Mouse (Mus musculus) heart, adult 8-10 months (tissue): ENCODE measurements around the gene Cby3. TPM values are rescaled to one million over a fixed set of nuclear protein-coding genes. Genes with fewer than 3 reads are reported as not detected.

Experiments used
- DNase-seq: peaks from one replicate; pipeline ENCODE4 v3.0.0; 2022; ENCODE audit warnings: low spot score
- microRNA-seq: library from miRNA; unstranded; fragments of <30 nt; microRNA quantifications from one replicate; pipeline ENCODE4 v1.2.0, GENCODE M21; 2022
- total RNA-seq, 4 experiments: library from RNA; stranded (reverse); gene quantifications; 2 replicates each; pipeline ENCODE4 v1.2.4; 2022

Gene Cby3
- total RNA-seq, 4 experiments from 2014 or later: not detected

DNA sequence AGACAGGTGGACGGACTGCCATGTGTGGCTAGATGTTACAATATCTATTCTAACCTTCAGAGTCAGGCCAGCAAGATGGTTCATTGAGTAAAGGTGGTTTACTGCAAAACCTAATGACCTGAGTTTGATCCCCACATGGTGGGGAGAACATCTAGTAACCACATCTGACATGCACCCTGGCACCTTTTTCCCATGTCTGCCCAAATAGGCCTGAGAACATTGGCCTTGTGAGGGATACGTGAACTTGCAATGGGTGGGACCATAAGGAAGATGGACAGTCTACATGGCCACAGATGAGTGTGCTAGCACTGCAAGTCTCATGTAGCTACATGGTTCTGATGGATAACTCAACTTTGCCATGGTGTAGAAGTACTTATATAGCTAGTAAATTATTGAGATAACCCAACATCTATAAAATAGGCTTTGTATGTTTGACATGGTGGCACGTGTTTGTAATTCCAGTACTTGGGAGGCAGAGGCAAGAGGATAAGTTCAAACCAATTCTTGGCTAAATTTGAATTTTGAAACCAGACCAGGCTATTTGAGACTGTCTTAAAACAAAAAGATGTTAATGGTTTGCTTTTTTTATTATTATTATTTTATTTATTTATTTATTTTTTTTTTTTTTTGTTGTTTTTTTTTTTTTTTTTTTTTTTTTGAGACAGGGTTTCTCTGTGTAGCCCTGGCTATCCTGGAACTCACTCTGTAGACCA is 34.1 kb downstream of the Cby3 start:
- DNase-seq: no peak

DNA sequence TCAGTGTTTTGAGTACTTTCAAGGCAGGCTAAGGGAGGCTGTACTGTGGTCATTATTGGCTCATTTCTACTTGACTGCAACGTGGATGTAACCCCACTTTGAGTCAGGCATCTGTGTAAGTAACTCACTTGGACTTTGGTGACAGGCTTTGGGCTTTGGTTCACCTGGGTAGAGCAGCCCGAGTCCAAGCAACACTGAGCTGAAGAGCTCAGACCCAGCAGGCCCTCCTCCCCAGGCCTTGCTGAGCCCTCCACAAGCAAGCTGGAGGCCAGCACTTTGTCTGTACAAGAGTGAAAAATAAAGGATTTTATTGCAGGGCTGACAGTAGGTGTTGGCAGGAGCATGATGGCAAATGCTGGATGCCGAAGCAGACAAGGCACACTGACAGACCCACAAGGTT is 34.7 kb downstream of the Cby3 start:
- no peak for DNase-seq

DNA sequence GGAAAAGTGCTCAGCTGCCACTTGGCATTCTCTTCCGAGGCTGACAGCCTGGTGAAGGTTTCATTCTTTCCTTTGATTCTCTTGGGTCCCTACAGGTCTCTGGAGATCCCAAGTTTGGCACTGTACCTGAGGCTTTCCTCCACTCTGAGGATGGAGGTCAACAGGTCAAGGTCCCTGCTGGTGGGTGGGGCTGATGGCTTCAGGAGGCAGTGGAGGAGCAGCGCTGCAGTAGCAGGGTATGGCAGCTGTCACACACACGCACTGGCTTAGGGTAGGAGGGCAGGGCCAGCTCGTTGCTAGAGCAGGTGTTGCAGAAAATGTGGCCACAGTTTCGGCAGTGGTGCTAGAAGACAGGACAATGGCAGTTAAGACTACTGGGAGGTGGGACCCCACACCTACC is 35.4 kb downstream of the Cby3 start:
- DNase-seq: no peak

DNA sequence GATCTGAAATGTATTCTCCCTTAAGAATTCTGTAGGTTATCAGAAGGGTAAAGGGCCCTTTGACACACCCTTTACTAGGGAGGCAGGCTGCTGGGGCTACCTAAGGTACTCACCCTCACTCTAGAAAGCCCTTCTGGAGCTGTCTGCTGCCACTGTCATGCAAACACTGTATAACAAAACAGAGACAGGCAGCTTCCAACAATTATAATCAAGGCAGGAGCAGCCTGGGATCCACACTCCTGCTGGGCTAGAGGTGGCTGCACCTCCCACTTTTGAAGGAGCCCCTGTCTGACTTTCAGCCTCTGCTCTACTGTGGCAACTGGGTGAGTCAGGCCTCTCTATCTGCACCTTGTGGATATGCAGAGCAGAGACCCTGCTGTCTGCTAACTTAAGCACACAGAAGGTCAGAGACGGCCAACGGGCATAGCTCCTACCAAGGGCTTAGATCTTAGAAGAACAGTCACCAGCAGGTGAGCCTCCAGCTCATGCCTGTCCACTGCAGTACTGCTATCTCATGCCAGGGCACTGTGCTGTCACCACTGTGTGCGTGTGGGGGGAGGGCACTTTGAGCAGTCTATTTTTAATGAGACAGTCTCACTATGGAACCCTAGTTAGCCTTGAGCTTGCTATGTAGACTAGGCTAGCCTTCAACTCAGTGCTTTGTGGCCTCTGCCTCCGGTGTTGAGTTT is 37.2 kb downstream of the Cby3 start:
- DNase-seq: no peak

DNA sequence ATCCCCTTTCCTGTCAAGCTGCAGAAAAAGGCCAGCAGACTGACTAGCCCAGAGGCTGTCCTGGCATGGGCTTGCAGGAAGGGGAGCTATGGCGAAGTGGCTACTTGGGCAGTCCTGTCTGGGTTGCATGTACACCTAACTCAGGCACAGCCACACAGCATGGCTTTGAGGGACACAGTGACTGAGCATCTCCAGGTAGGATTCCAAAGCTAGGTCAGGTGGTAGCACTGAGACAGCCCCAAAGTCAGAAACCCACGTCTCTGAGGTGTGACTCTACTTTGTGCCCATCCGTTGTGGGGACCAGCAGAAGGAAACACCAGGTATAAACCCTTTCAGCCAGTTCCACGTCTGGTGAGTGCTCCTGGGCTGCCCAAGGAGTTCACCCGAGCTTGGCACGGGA is 39.0 kb downstream of the Cby3 start:
- DNase-seq: no peak

DNA sequence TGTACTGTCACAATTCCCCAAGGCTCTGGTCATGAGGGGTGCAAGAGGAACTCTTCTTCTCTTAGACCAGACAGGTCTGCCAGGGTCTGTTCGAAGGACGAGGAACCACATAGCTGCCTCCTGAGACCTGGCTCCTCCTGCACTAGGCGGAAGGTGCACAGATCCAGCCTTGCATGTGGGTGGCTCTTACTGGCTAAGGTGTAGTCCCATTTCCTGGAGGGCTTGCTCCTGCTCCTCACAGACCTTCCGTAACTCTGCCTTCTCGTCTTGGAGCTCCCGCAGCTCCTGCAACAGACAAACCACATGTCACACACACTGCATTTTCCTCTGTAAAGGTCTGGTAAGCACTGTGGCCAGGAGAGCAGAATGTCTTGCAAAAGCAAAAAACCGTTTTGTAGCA is 40.5 kb downstream of the Cby3 start:
- no peak for DNase-seq

DNA sequence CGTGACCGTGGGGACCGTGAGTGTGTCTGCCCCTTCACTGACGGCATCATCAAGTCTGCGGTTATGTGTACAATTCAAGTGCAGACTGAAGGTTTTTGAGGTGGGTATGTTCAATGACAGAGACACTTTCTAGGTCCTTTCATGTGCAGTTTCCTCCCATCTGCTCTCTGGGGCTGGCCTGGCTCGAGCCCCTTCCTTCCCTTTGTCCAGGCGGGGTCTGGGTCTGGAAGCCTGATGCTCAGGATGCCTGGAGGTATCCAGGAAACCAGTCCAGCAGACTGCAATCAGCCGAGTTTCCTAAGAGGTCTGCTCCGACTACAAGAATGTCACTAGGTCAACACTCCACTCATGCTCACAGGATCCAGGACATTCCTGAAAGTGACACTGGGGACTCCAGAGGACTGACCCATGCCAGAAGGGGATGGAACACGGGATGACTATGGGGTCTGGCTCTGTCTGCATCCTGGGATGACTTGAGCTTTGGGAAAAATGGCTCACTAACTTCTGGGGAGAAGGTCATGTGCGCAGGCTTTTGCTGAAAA is 42.6 kb downstream of the Cby3 start:
- no peak for DNase-seq

DNA sequence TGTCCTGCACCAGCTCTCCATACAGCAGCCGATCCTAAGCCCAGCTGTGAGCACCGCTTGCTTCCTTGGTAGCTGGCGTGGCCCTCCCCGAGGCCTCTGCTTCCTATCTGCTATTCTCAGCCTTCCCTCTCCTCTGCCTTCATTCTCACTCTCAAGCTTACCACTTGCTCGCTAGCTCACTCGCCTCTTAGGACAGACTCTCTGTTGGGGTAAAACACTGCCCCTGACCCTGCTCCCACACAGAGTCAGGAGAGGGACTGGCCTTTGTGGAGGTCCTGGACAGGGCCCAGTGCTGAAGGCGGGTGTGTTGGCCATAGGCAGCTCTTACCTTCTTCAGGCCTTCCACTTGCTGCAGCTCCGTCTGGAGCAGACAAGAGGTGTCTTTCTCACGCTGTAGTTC is 43.1 kb downstream of the Cby3 start:
- no peak for DNase-seq

DNA sequence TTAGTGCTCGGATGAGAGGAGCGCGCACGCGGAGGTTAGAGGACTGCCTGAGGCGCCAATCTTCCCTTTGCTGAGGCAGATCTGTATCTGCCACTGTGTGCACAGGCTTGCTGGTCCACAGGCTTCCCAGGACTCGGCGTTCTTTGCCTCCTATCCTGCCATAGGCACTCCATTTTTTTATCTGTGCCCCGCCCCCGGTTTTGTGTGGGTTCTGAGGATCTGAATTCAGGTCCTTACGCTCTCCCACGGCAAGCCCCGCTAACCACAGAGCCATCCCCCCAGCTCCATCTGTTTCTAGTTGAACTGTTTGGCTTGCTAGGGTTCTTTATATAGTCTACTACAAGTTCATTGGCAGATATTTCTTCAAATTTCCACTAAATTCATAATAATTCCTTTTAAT is 44.5 kb downstream of the Cby3 start:
- DNase-seq: no peak

DNA sequence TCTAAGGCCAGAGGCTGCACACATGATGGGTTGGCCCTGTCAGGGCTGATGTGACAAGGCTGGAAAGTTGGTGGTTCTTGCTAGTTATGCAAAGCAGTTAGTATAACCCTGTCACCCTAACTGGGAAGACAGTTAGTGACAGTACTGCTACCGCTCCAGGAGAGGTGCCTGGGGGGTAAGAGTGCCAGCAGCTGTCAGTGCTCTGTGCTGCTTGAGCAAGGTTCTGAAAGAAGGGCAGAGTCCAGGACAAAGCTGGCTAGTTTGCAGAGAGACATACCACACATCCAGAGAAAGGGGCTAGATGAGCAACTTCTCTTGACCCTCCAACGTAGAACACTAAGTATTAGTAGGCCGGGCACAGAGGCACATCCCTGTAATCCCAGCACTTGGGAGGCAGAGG is 48.2 kb downstream of the Cby3 start:
- no peak for DNase-seq

DNA sequence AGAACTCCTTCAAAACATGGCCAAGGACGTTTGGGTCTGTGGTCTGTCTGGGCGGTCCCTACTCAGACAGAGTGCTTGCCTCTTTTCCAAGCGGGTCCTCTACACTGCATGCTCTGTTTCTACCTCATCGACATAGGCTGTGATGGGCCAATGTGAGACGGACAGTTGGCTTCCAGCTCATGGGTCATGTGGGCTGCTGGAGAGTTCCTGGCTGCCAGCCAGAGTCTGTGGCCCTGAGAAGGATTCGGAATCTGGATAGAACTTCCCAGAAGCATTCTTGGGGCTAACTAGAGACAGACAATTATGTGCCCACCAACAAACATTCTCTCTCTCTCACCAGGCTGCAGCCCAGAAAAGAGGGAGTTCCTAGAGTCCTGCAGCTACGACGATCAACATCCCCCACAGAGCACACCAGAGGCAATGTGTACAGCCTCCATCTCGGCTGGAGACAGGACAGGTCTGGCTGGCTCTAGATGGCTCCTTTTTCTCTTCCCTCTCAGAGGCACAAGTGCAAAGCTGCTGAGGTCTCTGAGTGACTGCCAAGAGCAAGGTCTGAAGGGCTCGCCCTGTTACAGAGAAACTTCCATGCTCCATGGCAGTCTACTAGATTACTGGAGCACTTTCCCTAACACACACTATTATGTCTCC is 49.2 kb downstream of the Cby3 start:
- DNase-seq: no peak

DNA sequence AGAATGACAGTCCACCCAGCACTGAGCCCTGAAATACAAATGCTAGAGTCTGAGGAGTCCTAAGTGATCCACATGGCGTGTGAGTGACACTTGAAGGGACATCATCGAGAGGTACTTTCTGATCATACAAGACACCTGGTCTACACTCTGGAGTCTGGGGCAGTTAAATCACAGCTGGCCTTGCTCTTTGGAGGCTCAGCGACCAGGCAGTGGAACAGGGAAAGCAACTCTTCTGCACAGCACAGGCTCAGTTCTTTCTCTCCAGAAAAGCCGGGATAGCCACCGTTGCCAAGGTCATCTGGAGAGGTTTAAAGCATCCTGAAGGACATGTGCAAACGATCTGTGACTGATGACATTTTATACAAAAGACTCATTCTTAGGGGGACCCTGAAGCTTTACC is 53.0 kb downstream of the Cby3 start:
- no peak for DNase-seq

Small RNA genes within 50 kb of the gene (microRNA-seq; reads per million reads assigned to microRNA genes)
- gene Mir804: not detected

Other genes starting within 250 kb of the Cby3 start
- 10 to 100 TPM; 45.9 to 47.4 (median 46.5) TPM for gene Tbc1d9b, start 223.1 kb upstream of the Cby3 start, total RNA-seq
- 1 to 10 TPM; 1.6 to 3.5 (median 2.7) TPM for gene Mrnip, start 180.0 kb upstream of the Cby3 start, total RNA-seq
- gene Sqstm1, start 143.6 kb upstream of the Cby3 start, total RNA-seq: 100 to 1,000 TPM; 431 to 551 (median 475) TPM
- gene Mgat4b, start 143.6 kb upstream of the Cby3 start, total RNA-seq: 10 to 100 TPM; 68.4 to 90.0 (median 76.3) TPM
- 10 to 100 TPM in 1 of 4 experiments, 1 to 10 TPM in 3; 4.7 to 11.8 (median 6.6) TPM for gene Ltc4s, start 115.8 kb upstream of the Cby3 start, total RNA-seq
- 10 to 100 TPM in 1 of 4 experiments, 1 to 10 TPM in 3; 9.0 to 11.0 (median 9.4) TPM for gene Maml1, start 62.2 kb upstream of the Cby3 start, total RNA-seq
- 100 to 1,000 TPM; 331 to 378 (median 360) TPM for gene Canx, start 28.8 kb upstream of the Cby3 start, total RNA-seq
- 100 to 1,000 TPM in 2 of 4 experiments, 10 to 100 TPM in 2; 90.8 to 111 (median 97.3) TPM for gene Hnrnph1, start 22.5 kb downstream of the Cby3 start, total RNA-seq
- 10 to 100 TPM; 27.5 to 34.9 (median 30.2) TPM for gene Rufy1, start 76.7 kb downstream of the Cby3 start, total RNA-seq
- gene Adamts2, start 247.6 kb downstream of the Cby3 start, total RNA-seq: 1 to 10 TPM; 6.1 to 7.1 (median 6.8) TPM